Mouse (Mus musculus) ES-Bruce4 (cell line): ENCODE results near the gene Kcnn4. TPM values are rescaled to one million over a fixed set of nuclear protein-coding genes. Genes with fewer than 3 reads are reported as not detected.

Experiments
- H3K27ac ChIP-seq: 2 replicates; pipeline ENCODE4 v1.5.1; 2012; ENCODE audit warnings: low read length, inconsistent platforms; ENCODE audit not compliant: insufficient read depth
- H3K27me3 ChIP-seq: 2 replicates; pipeline ENCODE4 v1.6.1; 2012; ENCODE audit warnings: mild to moderate bottlenecking, low read length, inconsistent platforms; ENCODE audit not compliant: control insufficient read depth, poor library complexity, insufficient read depth, severe bottlenecking
- H3K36me3 ChIP-seq: 2 replicates; pipeline ENCODE4 v1.6.1; 2012; ENCODE audit warnings: inconsistent platforms, mild to moderate bottlenecking, low read length, moderate library complexity; ENCODE audit not compliant: control insufficient read depth, poor library complexity, insufficient read depth, severe bottlenecking
- H3K4me1 ChIP-seq: one replicate; pipeline ENCODE4 v1.8.1; 2011; ENCODE audit warnings: low read length; ENCODE audit not compliant: control insufficient read depth, insufficient read depth
- H3K4me3 ChIP-seq: 2 replicates; pipeline ENCODE4 v1.5.1; 2011; ENCODE audit warnings: low read depth, mild to moderate bottlenecking, low read length
- H3K9ac ChIP-seq: 2 replicates; pipeline ENCODE4 v1.6.1; 2012; ENCODE audit warnings: low read depth, mild to moderate bottlenecking, inconsistent platforms; ENCODE audit not compliant: poor library complexity, severe bottlenecking
- H3K9me3 ChIP-seq: replicated peaks from 2 replicates; pipeline ENCODE4 v1.6.1; 2012; ENCODE audit warnings: mild to moderate bottlenecking, low read length, inconsistent platforms; ENCODE audit not compliant: control insufficient read depth, poor library complexity, insufficient read depth, severe bottlenecking
- CTCF ChIP-seq: IDR thresholded peaks from one replicate; pipeline ENCODE4 v1.8.1; 2011; ENCODE audit warnings: low read depth, low read length
- EP300 ChIP-seq: IDR thresholded peaks from 2 replicates; pipeline ENCODE4 v1.6.1; 2011; ENCODE audit warnings: low read depth, low read length; ENCODE audit not compliant: insufficient read depth
- POLR2A ChIP-seq: IDR thresholded peaks from one replicate; pipeline ENCODE4 v1.8.1; 2011; ENCODE audit warnings: low read length; ENCODE audit not compliant: insufficient read depth
- polyA plus RNA-seq: library from polyadenylated mRNA; stranded (reverse); fragments of >200 nt; gene quantifications from 2 replicates; pipeline ENCODE4 v1.2.4, GENCODE M21; 2011; ENCODE audit warnings: low read depth; ENCODE audit not compliant: missing spikeins, insufficient read depth, insufficient read length

Kcnn4 gene
- polyA plus RNA-seq, 1 experiment: 1.8 TPM

DNA sequence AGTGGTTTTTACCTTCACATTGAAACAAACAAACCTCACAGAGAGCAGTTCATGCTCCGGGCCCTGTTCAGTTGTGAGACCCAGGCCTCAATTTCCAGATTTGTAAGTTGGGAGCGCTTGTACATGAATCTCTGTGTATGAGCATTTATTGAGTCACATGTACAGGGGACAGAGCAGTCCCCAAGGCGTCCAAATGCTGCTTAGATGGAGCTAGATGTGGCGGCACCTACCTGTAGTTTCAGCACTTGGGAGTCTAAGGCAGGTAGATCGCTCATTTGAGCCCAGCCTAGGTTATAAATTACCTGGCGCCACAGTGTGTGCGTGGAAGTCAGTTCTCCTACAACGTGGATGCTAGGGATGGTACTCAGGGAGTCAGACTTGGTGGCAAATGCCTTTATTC lies 6.4 kb downstream of the Kcnn4 start:
- Histone ChIP-seq H3K36me3 (no peaks in the 10 kb centered on the region), H3K27ac (no peak overlapping the region)

GRCm38 (mm10) chr7:24377091-24377865 lies 7.2 kb downstream of the Kcnn4 start:
- peak; percentile 51 for TF ChIP-seq CTCF
- TF ChIP-seq EP300: no peak
- Histone ChIP-seq H3K4me3 (peak overlapping the region; percentile 49), H3K27ac (no peak overlapping the region), H3K27me3 (no peaks in the 10 kb centered on the region), H3K4me1 (no peaks in the 10 kb centered on the region), H3K36me3 (no peaks in the 10 kb centered on the region), H3K9ac (peak overlapping the region; percentile 51), H3K9me3 (no peaks in the 10 kb centered on the region)

More for the DNA sequence above, 6.4 kb downstream of the Kcnn4 start:
- Histone ChIP-seq H3K4me3 (no peak overlapping the region), H3K9me3 (no peaks in the 10 kb centered on the region), H3K4me1 (no peaks in the 10 kb centered on the region), H3K27me3 (no peaks in the 10 kb centered on the region), H3K9ac (no peak overlapping the region)
- no peak for TF ChIP-seq EP300
- no peak for TF ChIP-seq POLR2A
- TF ChIP-seq CTCF: no peak

DNA sequence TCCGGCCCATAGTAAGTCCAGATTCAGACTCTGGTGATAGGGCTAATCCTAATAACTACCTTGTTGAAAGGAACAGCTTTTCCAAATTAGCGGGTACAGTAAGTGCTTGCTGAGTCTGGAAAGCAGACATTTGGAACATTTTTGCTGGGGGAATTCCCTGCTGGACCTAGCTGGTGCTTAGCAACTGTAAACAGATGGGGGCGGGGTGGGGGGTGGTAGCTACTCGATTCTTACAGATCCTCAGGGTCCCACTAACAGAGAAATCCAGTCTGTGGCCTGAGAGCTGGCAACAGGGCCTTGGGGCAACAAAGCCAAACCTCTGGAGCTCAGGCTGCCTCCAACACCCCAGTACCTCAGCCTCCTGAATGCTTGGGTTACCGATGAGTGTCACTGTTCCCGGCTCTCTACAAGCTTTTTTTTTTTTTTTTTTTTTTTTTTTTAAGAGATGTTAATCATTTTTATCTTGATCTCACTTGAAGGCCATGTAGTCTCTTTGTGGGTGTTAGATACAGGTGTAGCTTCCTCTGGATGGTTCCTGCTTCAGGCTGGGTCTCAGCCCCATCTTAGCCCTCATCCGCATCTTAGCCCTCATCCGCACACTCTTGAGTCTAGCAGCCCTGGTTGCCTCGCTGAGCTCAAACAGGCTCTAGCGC lies 8.1 kb downstream of the Kcnn4 start:
- H3K36me3 ChIP-seq: no peaks in the 10 kb centered on the region
- no peak overlapping the region for H3K4me3 ChIP-seq
- no peak overlapping the region for H3K27ac ChIP-seq
- H3K27me3 ChIP-seq: no peaks in the 10 kb centered on the region
- H3K4me1 ChIP-seq: no peaks in the 10 kb centered on the region
- no peaks in the 10 kb centered on the region for H3K9me3 ChIP-seq
- no peak for TF ChIP-seq POLR2A
- no peak for TF ChIP-seq CTCF
- no peak for TF ChIP-seq EP300
- peak overlapping the region; percentile 51; the same call in 1 of the 2 replicates for H3K9ac ChIP-seq

DNA sequence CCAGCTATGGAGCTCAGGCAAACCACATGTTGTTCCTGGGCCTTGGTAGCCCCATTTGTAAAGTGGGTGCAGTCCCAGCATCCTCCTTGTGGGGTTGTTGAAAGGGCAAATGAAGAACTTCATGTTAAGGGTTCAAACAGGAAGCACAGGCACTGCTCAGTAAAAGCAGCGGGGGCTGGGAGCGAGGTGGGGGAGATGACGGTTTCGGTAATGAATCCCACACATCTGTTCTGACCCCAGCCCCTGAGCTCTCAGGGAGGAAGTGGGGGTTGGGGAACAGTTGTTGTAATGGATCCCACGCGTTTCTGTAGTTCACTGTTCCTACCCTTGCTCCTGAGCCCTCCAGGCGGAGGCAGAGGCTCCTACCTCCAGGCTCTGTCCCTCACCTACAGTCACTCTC lies 9.9 kb downstream of the Kcnn4 start:
- no peaks in the 10 kb centered on the region for H3K4me1 ChIP-seq
- no peak overlapping the region for H3K27ac ChIP-seq
- no peaks in the 10 kb centered on the region for H3K27me3 ChIP-seq
- H3K9ac ChIP-seq: no peak overlapping the region
- H3K4me3 ChIP-seq: no peak overlapping the region
- H3K36me3 ChIP-seq: no peaks in the 10 kb centered on the region
- no peaks in the 10 kb centered on the region for H3K9me3 ChIP-seq
- TF ChIP-seq CTCF: no peak
- TF ChIP-seq POLR2A: no peak
- TF ChIP-seq EP300: no peak

- Histone ChIP-seq H3K36me3 (no peaks in the 10 kb centered on the region), H3K27ac (no peak overlapping the region), H3K4me1 (no peaks in the 10 kb centered on the region), H3K9ac (no peak overlapping the region), H3K4me3 (no peak overlapping the region), H3K9me3 (no peaks in the 10 kb centered on the region), H3K27me3 (no peaks in the 10 kb centered on the region)
- TF ChIP-seq POLR2A (no peak), CTCF (no peak), EP300 (no peak)
Observed at GRCm38 (mm10) chr7:24380370-24380769, 10.3 kb downstream of the Kcnn4 start.

GRCm38 (mm10) chr7:24382730-24383372 lies 12.8 kb downstream of the Kcnn4 start:
- Histone ChIP-seq H3K36me3 (no peaks in the 10 kb centered on the region), H3K27ac (no peak overlapping the region), H3K4me3 (no peak overlapping the region), H3K4me1 (no peaks in the 10 kb centered on the region), H3K27me3 (no peaks in the 10 kb centered on the region), H3K9ac (no peak overlapping the region), H3K9me3 (no peaks in the 10 kb centered on the region)
- TF ChIP-seq POLR2A: no peak
- TF ChIP-seq EP300: no peak
- no peak for TF ChIP-seq CTCF
